Mouse (Mus musculus) left cerebral cortex, adult 8-10 months (tissue): ENCODE measurements around the gene Nt5c2. TPM values are rescaled to one million over a fixed set of nuclear protein-coding genes. Genes with fewer than 3 reads are reported as not detected.

ENCODE experiments used
- DNase-seq, 2 experiments: peaks; one replicate each; pipeline ENCODE4 v3.0.0; 2022; ENCODE audit warnings: low spot score in 2 of 2
- total RNA-seq, 4 experiments: library from RNA; stranded (reverse); gene quantifications; 2 replicates each; pipeline ENCODE4 v1.2.4; 2022

Gene Nt5c2
- total RNA-seq, 4 experiments from 2014 or later: 70.8 to 83.9 (median 82.1) TPM

DNA sequence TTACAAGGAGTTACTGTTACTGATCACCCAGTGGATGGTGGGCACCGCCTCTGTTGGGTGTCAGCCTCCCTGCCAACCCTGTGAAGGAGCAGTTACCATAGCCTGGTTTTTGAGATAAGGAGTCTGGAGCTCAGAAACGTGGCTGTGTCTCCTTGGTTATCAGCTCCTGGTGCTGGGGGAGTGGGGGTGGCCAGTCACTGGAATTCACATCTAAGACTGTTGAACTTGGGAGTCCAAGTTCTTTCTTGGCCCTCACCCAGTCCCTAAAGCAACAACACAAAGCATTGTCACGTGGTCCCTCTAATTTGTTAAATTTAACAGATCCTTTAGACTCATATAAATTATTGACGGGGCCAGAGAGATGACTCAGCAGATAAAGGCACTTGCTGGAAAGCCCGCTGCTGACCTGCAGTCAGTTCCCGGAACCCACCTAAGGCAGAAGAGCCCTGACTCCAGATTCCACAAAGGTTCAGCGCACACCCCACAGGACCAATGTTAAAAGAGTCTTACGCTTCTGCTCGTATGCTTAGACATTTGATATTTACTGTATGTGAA lies 165.4 kb downstream of the Nt5c2 start:
- no peak for DNase-seq

DNA sequence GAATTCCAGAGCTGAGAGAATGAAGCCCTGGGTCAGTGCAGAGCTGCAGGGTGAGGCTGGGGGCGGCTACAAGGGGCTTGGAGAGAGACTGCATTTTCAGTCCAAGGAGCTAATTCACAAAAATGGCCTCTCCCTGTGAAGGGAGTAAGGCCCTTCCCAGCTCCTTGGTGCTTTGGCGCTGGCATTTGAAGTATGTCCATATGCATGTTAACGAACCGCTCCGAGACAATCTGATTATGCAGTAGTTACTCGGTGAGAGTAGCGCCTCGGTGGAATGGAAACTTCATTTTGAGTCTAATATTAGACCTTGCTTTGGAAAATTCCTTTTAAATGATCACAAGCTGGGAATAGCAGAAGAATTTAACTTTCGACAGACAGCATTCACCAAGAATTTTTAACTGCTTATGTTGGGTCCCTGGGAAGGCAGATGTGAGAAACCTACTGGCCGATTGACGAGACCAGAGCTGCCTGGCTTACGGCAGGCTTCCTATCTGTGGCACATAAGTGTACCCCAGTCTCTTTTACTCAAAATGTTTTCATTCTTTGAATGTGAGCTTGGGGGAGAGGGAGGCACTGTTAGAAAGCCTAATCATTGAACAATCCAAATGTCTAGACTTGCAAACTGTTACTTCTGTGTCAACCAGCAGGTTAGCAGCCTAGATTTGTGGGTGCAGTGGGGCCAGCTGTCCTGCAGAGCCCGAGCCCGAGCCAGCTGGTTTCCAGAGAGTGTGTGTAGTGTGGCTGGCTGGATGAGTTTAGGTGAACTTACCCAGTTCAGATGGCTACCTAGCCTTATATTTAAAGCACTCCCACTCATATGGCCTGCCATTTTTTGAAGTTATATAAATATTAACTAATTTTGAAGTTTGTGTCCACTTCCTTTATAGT lies 166.3 kb downstream of the Nt5c2 start:
- no peak for DNase-seq

DNA sequence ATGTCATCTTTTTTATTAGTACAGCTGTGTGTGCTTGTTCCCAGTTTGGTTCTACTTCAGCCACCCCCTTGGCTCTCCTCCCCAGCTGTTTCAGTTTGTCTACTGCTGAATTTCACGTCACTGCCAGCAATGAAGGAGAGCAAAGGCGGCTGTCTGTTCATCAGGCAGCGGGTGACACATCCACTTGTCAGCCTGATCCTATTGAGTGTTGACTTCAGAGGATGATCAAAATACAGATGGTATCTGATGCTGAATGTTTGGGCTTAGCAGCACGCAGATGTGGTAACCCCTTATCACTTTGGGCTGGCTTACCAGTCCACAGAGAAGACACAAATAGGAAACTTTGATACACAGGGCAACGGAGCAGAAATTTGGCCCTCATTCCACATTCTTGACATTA lies 168.5 kb downstream of the Nt5c2 start:
- no peak for DNase-seq

DNA sequence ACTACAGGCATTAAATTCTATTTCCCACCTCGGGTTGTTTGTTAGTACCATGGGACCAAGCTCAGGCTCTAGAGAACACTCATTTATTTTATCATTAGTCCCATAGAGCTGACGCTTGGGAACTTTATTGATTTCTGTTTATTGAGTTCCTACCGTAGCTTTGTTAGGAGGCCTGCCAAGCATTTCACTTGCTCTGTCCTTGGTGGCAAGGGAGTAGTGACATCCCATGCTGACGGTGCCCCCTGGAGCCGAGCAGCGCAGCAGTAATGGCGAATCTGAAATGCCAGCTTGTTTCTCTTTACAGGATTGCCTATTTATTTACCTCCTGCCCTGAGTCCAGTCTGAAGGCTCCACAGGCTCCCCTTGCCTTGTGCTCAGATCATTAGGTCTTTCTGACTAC lies 168.9 kb downstream of the Nt5c2 start:
- DNase-seq: no peak

DNA sequence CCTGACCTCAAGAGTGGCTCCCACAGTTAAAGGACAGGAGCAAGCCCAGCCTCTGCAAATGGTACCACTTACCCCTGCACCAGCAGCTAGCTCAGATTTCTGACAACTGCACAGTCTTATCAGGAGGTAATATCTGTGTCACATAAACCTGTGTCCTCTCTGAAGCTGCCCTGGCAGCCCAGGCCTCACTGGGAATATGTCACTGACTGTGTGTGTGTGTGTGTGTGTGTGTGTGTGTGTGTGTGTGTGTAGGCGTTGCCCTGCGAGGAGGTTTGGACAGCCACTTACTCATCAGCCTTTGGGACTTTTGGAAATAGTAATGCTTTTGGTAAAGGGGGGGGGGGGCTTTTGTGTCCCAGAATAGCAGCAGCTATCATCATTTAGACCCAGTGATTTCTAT lies 171.9 kb downstream of the Nt5c2 start:
- DNase-seq: no peak

DNA sequence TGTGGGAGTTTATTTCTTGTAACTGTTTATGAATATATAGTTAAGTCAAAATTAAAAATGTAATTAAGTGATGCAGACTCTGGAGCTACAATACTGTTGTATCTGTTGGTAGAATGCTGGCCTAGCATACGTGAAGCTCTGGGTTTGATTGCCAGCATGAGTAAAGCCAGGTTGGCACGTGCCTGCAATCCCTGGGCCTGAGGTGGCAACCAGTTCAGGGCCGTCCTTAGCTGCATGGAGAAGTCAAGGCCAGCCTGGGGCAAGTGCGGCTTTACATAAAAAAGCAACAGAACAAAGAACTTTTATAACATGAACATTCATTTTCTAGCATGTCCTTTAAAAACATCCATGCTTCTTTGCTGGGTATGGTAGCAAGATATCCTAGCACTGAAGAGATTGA lies 173.9 kb downstream of the Nt5c2 start:
- DNase-seq: no peak

DNA sequence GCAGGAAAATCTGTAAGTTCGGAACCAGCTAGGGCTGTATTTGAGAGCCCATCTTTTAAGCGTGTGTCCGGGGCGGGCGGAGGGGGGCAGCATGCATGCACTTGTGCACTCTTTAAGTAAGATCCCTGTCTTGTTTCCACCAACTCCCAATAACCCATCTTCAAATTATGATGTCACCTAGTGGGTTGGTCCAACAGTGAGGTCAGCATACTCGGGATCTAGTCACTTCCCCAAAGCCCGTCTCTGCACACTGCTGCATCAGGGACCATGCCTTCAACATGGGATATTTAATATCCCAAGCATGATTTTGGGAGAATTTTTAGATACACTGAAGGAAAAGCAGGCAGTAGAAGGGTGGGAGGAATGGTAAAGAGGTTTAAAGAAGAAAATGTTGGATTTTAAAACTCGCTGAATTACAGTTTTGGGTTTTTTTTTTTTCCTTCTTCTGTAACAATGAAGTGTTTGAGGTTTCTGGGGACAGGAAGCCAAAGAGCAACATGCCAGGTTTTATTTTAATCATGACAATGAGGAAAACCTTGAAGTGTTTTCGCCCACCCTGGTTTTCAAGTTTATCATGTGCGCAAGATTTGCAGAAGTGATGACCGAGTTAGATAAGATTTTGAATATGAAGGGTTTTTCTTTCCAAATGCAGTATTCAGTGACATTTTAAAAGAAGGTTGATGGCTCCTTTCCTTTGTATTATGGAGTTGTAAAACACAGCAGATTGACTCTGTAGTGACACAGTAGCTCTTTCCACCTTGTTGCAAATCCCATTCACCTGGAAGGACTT lies 177.5 kb downstream of the Nt5c2 start:
- no peak for DNase-seq

DNA sequence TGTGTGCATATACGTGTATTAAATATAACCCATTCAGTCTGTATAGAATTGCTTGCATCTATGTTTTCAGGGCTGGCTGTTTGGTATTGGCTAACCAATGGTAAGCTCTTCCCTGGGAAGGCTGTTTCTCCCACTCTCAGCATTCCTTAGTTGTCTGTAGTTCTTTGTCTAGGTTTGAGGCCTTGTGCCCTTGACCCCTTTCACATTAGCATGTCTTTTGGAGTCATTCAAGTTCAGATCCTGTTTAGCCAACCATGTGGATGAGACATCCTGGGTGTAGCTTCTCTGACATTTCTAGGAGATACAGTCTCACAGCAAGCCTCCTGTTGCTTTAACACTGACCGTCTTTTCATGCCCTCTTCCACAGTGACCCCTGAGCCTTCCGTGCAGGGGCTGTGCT lies 178.9 kb downstream of the Nt5c2 start:
- DNase-seq: no peak

DNA sequence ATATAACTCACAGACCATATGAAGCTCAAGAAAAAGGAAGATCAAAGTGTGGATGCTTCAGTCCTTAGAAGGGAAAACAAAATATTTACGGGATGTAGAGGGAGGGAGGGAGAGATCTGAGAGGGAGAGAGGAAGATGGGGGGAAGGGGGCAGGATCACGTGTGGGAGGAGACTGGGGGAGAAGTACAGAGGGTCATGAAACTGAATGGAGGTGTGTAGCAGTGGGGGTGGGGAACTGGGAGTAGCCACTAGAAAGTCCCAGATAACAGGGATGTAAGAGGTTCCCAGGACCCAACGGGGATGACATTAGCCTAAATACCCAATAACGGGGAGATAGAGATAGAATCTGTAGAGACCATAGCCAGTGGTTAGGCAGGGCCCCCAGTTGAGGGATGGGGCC lies 179.6 kb downstream of the Nt5c2 start:
- DNase-seq: no peak

DNA sequence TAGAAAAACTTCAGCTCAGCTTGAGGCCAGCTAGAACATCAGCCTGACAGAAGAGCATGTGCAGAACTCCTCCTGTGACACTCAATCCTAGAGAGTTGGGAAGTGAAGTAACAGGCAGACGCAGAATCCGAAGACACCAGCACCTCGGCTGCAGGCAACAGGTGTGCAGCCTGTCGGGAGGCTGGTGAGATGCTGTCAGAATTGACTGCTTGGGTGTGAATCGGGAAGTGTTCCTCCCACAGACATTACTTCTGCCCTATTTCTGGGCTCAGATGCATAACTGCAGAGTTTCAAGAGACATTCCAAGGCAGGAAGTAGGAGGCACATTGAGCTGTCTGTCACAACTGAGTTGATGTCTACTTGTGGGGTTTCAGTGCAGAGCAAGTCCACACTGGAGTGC lies 180.7 kb downstream of the Nt5c2 start:
- peak in 1 of 2 experiments; percentile 21 for DNase-seq

Other genes starting within 250 kb of the Nt5c2 start
- 100 to 1,000 TPM; 175 to 187 (median 178) TPM for gene Ina, start 455 bp downstream of the Nt5c2 start, total RNA-seq
- gene Pcgf6, start 35.8 kb upstream of the Nt5c2 start, total RNA-seq: 10 to 100 TPM; 14.4 to 15.8 (median 15.1) TPM
- 1 to 10 TPM; 4.8 to 6.0 (median 5.3) TPM for gene Taf5, start 52.6 kb upstream of the Nt5c2 start, total RNA-seq
- gene Usmg5, start 75.5 kb upstream of the Nt5c2 start, total RNA-seq: 100 to 1,000 TPM; 772 to 821 (median 786) TPM
- 10 to 100 TPM; 14.8 to 15.9 (median 15.3) TPM for gene Pdcd11, start 75.6 kb upstream of the Nt5c2 start, total RNA-seq
- 1 to 10 TPM; 4.4 to 6.6 (median 6.3) TPM for gene Calhm2, start 123.1 kb upstream of the Nt5c2 start, total RNA-seq
- gene Calhm1, start 129.1 kb upstream of the Nt5c2 start, total RNA-seq: not detected
- not detected for gene Calhm3, start 142.6 kb upstream of the Nt5c2 start, total RNA-seq
- gene Neurl1a, start 163.7 kb upstream of the Nt5c2 start, total RNA-seq: 100 to 1,000 TPM; 159 to 179 (median 172) TPM